Mouse (Mus musculus): ENCODE measurements around the gene Armc5. TPM values are rescaled to one million over a fixed set of nuclear protein-coding genes. Genes with fewer than 3 reads are reported as not detected.

Gene Armc5
- 2.1 and 2.3 TPM in 2 replicates for polyA plus RNA-seq (2012)

- Histone ChIP-seq H3K4me3 (replicated peaks) (peak within 1 kb of the TSS; percentile 81), H3K9me3 (ENCODE audit: control insufficient read depth, low read length) (no peaks in the 10 kb centered on the region), H3K36me3 (ENCODE audit: control insufficient read depth) (peaks cover 35% of the 10 kb centered on the region), H3K27me3 (ENCODE audit: control insufficient read depth) (no peaks in the 10 kb centered on the region), H3K4me1 (ENCODE audit: control insufficient read depth) (peaks cover 41% of the 10 kb centered on the region)
- no peak for TF ChIP-seq GATA1 (IDR thresholded peaks at IDR 0.05; ENCODE audit: low read length)
- TF ChIP-seq TAL1 (IDR thresholded peaks at IDR 0.05; ENCODE audit: low read length): no peak
These were observed at the start of gene Armc5 for GRCm38 (mm10) chr7:128236856-128237592. Gene Armc5, plus strand, starts transcription at chr7:128237342.

GRCm38 (mm10) chr7:128201607-128202006, 35.5 kb upstream of the Armc5 start:
- Histone ChIP-seq H3K36me3 (ENCODE audit: control insufficient read depth) (no peaks in the 10 kb centered on the region), H3K4me3 (replicated peaks) (no peak overlapping the region), H3K27me3 (ENCODE audit: control insufficient read depth) (no peaks in the 10 kb centered on the region), H3K9me3 (ENCODE audit: control insufficient read depth, low read length) (no peaks in the 10 kb centered on the region), H3K4me1 (ENCODE audit: control insufficient read depth) (no peaks in the 10 kb centered on the region)
- no peak for TF ChIP-seq GATA1 (IDR thresholded peaks at IDR 0.05; ENCODE audit: low read length)
- TF ChIP-seq TAL1 (IDR thresholded peaks at IDR 0.05; ENCODE audit: low read length): no peak

GRCm38 (mm10) chr7:128203071-128203470, 34.1 kb upstream of the Armc5 start:
- no peak overlapping the region for H3K4me3 ChIP-seq (replicated peaks)
- H3K4me1 ChIP-seq (ENCODE audit: control insufficient read depth): no peaks in the 10 kb centered on the region
- TF ChIP-seq GATA1 (IDR thresholded peaks at IDR 0.05; ENCODE audit: low read length) (no peak), TAL1 (IDR thresholded peaks at IDR 0.05; ENCODE audit: low read length) (no peak)
- H3K36me3 ChIP-seq (ENCODE audit: control insufficient read depth): no peaks in the 10 kb centered on the region
- no peaks in the 10 kb centered on the region for H3K9me3 ChIP-seq (ENCODE audit: control insufficient read depth, low read length)
- no peaks in the 10 kb centered on the region for H3K27me3 ChIP-seq (ENCODE audit: control insufficient read depth)

GRCm38 (mm10) chr7:128204179-128204578, 33.0 kb upstream of the Armc5 start:
- H3K4me1 ChIP-seq (ENCODE audit: control insufficient read depth): no peaks in the 10 kb centered on the region
- no peaks in the 10 kb centered on the region for H3K9me3 ChIP-seq (ENCODE audit: control insufficient read depth, low read length)
- TF ChIP-seq GATA1 (IDR thresholded peaks at IDR 0.05; ENCODE audit: low read length) (no peak), TAL1 (IDR thresholded peaks at IDR 0.05; ENCODE audit: low read length) (no peak)
- H3K36me3 ChIP-seq (ENCODE audit: control insufficient read depth): no peaks in the 10 kb centered on the region
- no peaks in the 10 kb centered on the region for H3K27me3 ChIP-seq (ENCODE audit: control insufficient read depth)
- H3K4me3 ChIP-seq (replicated peaks): no peak overlapping the region

- Histone ChIP-seq H3K4me3 (replicated peaks) (no peak overlapping the region), H3K9me3 (ENCODE audit: control insufficient read depth, low read length) (no peaks in the 10 kb centered on the region), H3K4me1 (ENCODE audit: control insufficient read depth) (no peaks in the 10 kb centered on the region), H3K36me3 (ENCODE audit: control insufficient read depth) (no peaks in the 10 kb centered on the region), H3K27me3 (ENCODE audit: control insufficient read depth) (no peaks in the 10 kb centered on the region)
- TF ChIP-seq TAL1 (IDR thresholded peaks at IDR 0.05; ENCODE audit: low read length): no peak
- no peak for TF ChIP-seq GATA1 (IDR thresholded peaks at IDR 0.05; ENCODE audit: low read length)
These were observed 31.4 kb upstream of the Armc5 start for GRCm38 (mm10) chr7:128205695-128206094.

- H3K4me3 ChIP-seq (replicated peaks): no peak within 1 kb of the TSS
- TF ChIP-seq TAL1 (IDR thresholded peaks at IDR 0.05; ENCODE audit: low read length) (no peak), GATA1 (IDR thresholded peaks at IDR 0.05; ENCODE audit: low read length) (no peak)
These were observed 31.0 kb upstream of the Armc5 start, which contains the start of gene Cox6a2 for GRCm38 (mm10) chr7:128206152-128206551. Gene Cox6a2, minus strand, starts transcription at chr7:128206387.

GRCm38 (mm10) chr7:128208187-128208586, 29.0 kb upstream of the Armc5 start:
- Histone ChIP-seq H3K9me3 (ENCODE audit: control insufficient read depth, low read length) (no peaks in the 10 kb centered on the region), H3K4me3 (replicated peaks) (no peak overlapping the region), H3K27me3 (ENCODE audit: control insufficient read depth) (no peaks in the 10 kb centered on the region), H3K36me3 (ENCODE audit: control insufficient read depth) (no peaks in the 10 kb centered on the region), H3K4me1 (ENCODE audit: control insufficient read depth) (no peaks in the 10 kb centered on the region)
- TF ChIP-seq TAL1 (IDR thresholded peaks at IDR 0.05; ENCODE audit: low read length) (no peak), GATA1 (IDR thresholded peaks at IDR 0.05; ENCODE audit: low read length) (no peak)

More at GRCm38 (mm10) chr7:128206152-128206551, 31.0 kb upstream of the Armc5 start, which contains the start of gene Cox6a2:
- Histone ChIP-seq H3K9me3 (ENCODE audit: control insufficient read depth, low read length) (no peaks in the 10 kb centered on the region), H3K27me3 (ENCODE audit: control insufficient read depth) (no peaks in the 10 kb centered on the region), H3K36me3 (ENCODE audit: control insufficient read depth) (no peaks in the 10 kb centered on the region), H3K4me1 (ENCODE audit: control insufficient read depth) (no peaks in the 10 kb centered on the region)

- H3K36me3 ChIP-seq (ENCODE audit: control insufficient read depth): no peaks in the 10 kb centered on the region
- H3K9me3 ChIP-seq (ENCODE audit: control insufficient read depth, low read length): no peaks in the 10 kb centered on the region
- no peaks in the 10 kb centered on the region; the same call in 1 of the 2 replicates for H3K27me3 ChIP-seq (ENCODE audit: control insufficient read depth)
- no peak for TF ChIP-seq GATA1 (IDR thresholded peaks at IDR 0.05; ENCODE audit: low read length)
- TF ChIP-seq TAL1 (IDR thresholded peaks at IDR 0.05; ENCODE audit: low read length): no peak
- H3K4me3 ChIP-seq (replicated peaks): no peak overlapping the region
- H3K4me1 ChIP-seq (ENCODE audit: control insufficient read depth): no peaks in the 10 kb centered on the region
These were observed 27.3 kb upstream of the Armc5 start for GRCm38 (mm10) chr7:128209826-128210225.

GRCm38 (mm10) chr7:128219952-128220351, 17.2 kb upstream of the Armc5 start:
- Histone ChIP-seq H3K4me3 (replicated peaks) (no peak overlapping the region), H3K4me1 (ENCODE audit: control insufficient read depth) (no peaks in the 10 kb centered on the region), H3K27me3 (ENCODE audit: control insufficient read depth) (no peaks in the 10 kb centered on the region), H3K9me3 (ENCODE audit: control insufficient read depth, low read length) (no peaks in the 10 kb centered on the region), H3K36me3 (ENCODE audit: control insufficient read depth) (no peaks in the 10 kb centered on the region)
- no peak for TF ChIP-seq GATA1 (IDR thresholded peaks at IDR 0.05; ENCODE audit: low read length)
- no peak for TF ChIP-seq TAL1 (IDR thresholded peaks at IDR 0.05; ENCODE audit: low read length)
